Mouse (Mus musculus) neural tube, embryonic 12.5 days (tissue): ENCODE data around the gene Prdx3. TPM values are rescaled to one million over a fixed set of nuclear protein-coding genes. Genes with fewer than 3 reads are reported as not detected.

Experiments
- ATAC-seq: fragments of 200-750 bp; cut with Nextera tagmentation; 2 replicates; pipeline ENCODE4 v1.8.0; 2017; ENCODE audit warnings: low read depth, mild to moderate bottlenecking, moderate TSS enrichment, moderate library complexity; ENCODE audit not compliant: low FRiP score
- H3K27ac ChIP-seq: fragments of 300-500 bp; sonication (generic); 2 replicates; pipeline ENCODE4 v1.5.1; 2016
- H3K27me3 ChIP-seq: fragments of 300-500 bp; sonication (generic); replicated peaks from 2 replicates; pipeline ENCODE4 v1.6.1; 2016; ENCODE audit warnings: mild to moderate bottlenecking
- H3K36me3 ChIP-seq: fragments of 300-500 bp; sonication (generic); 2 replicates; pipeline ENCODE4 v1.6.1; 2016; ENCODE audit warnings: mild to moderate bottlenecking
- H3K4me1 ChIP-seq: fragments of 300-500 bp; sonication (generic); 2 replicates; pipeline ENCODE4 v1.6.1; 2016
- H3K4me2 ChIP-seq: fragments of 300-500 bp; sonication (generic); replicated peaks from 2 replicates; pipeline ENCODE4 v1.6.1; 2016; ENCODE audit warnings: mild to moderate bottlenecking
- H3K4me3 ChIP-seq: fragments of 300-500 bp; sonication (generic); 2 replicates; pipeline ENCODE4 v1.5.1; 2016
- H3K9ac ChIP-seq: fragments of 300-500 bp; sonication (generic); 2 replicates; pipeline ENCODE4 v1.6.1; 2016; ENCODE audit warnings: mild to moderate bottlenecking
- H3K9me3 ChIP-seq: fragments of 300-500 bp; sonication (generic); 2 replicates; pipeline ENCODE4 v1.6.1; 2016; ENCODE audit warnings: mild to moderate bottlenecking
- WGBS: fragments of 180-500 bp; shearing (Covaris S2); methylation state at CpG from one replicate; pipeline ENCODE4 v1.1.7; 2016; 5-methylcytosine and 5-hydroxymethylcytosine counted together
- polyA plus RNA-seq: library from polyadenylated mRNA; unstranded; fragments of >200 nt; fragmentation: Nextera tagmentation; extraction: Ambion mirVana; gene quantifications from 2 replicates; pipeline ENCODE4 v1.2.1, GENCODE M21; 2016

The Prdx3 gene
- polyA plus RNA-seq, 1 experiment from 2014 or later = 102 TPM

DNA sequence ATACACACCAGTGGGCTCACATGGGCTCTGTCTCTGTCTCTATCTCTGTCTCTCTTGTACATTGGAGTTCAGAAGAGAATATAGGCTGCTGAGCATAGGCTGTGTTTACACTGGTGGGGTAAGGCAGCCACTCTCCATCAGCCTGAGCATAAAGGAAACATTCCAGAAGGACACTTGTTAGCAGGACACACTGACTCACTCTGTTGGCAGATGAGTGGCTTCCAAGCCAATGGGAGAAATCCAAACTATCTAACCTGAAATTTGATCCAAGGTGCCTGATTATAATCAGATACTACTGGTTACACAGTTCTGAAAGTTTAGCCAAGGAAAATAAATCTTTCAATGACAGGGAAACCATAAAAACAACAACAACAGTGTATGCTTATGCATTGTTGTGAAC, 28.6 kb downstream of the Prdx3 start:
- peaks cover 17% of the 10 kb centered on the region for H3K36me3 ChIP-seq
- H3K27ac ChIP-seq = no peak overlapping the region
- no peak for ATAC-seq
- no peak overlapping the region for H3K4me2 ChIP-seq
- H3K4me3 ChIP-seq = no peak overlapping the region
- no peaks in the 10 kb centered on the region for H3K9me3 ChIP-seq
- no peak overlapping the region for H3K9ac ChIP-seq
- H3K27me3 ChIP-seq = no peaks in the 10 kb centered on the region
- H3K4me1 ChIP-seq = no peaks in the 10 kb centered on the region

DNA sequence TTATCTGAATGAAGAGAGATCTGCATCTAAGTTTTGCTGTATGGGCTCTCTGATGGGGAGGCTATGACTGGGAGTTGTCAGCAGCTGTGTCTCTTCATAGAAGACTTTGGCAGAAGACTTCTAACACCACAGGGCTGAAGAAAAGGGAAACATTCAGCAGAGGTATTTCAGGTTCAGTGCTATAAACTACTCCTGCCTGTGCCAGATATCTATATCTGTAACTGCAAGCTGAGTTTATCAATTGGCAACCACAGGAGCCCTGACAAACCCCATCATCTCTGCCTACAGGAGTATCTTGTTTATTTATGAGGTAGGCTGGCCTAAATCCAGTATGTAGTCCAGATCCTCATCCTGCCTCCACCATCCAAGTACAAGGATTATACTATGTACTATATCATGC, 31.0 kb downstream of the Prdx3 start:
- Histone ChIP-seq H3K27ac (no peak overlapping the region), H3K4me2 (no peak overlapping the region), H3K27me3 (no peaks in the 10 kb centered on the region), H3K9me3 (no peaks in the 10 kb centered on the region), H3K9ac (no peak overlapping the region), H3K4me1 (no peaks in the 10 kb centered on the region), H3K36me3 (peaks cover 18% of the 10 kb centered on the region), H3K4me3 (no peak overlapping the region)
- ATAC-seq = no peak

DNA sequence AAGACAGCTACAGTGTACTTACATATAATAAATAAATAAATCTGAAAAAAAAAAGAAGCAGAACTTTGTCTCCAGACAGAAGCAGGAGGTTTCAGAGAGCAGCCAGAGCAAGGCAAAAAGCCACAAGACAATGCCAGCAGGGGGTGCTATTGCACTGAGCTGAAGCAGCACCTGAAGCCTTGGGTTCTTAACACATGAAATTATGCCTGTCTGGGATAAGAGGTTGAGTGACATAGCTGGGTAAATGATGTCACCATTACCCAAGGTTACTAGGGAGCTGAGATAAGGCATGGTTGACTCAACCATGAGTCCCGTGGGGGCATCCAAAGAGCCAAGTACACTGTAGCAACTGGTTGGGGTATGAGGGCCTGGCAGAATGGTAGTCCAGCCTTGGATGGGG, 36.6 kb downstream of the Prdx3 start:
- Histone ChIP-seq H3K27me3 (no peaks in the 10 kb centered on the region), H3K4me2 (no peak overlapping the region), H3K9me3 (no peaks in the 10 kb centered on the region), H3K4me1 (no peaks in the 10 kb centered on the region), H3K27ac (no peak overlapping the region), H3K4me3 (no peak overlapping the region), H3K9ac (no peak overlapping the region), H3K36me3 (peaks cover 51% of the 10 kb centered on the region)
- WGBS = 94% methylated on average over 1 of the region's 1 CpGs
- ATAC-seq = no peak

DNA sequence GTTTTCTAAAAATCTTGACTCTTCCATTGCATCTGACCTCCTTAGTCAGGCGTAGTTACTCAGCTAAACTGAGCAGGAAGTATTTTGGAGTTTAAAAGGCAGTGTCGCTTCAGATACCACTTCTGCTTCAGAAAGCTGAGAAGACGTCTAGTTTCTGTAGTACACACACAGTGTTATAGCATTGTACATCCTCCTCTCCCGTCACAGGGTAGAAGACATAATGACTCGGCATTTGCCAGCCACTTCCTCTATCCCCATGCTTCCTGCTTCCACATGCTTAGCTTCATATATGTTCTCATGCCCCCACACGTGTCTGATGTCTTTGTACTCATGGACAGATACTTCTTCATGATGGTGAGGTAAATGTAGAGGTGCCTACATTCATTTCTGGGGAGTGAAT, 55.7 kb downstream of the Prdx3 start:
- Histone ChIP-seq H3K36me3 (peaks cover 49% of the 10 kb centered on the region), H3K27ac (no peak overlapping the region), H3K4me3 (no peak overlapping the region), H3K9ac (no peak overlapping the region), H3K9me3 (no peaks in the 10 kb centered on the region), H3K4me2 (no peak overlapping the region), H3K4me1 (no peaks in the 10 kb centered on the region), H3K27me3 (no peaks in the 10 kb centered on the region)
- WGBS = 93% methylated on average over 6 of the region's 6 CpGs
- ATAC-seq = no peak

Other genes starting within 250 kb of the Prdx3 start
- 7.7 and 8.5 TPM in 2 replicates for gene Nanos1, start 118.6 kb downstream of the Prdx3 start, polyA plus RNA-seq
- gene Eif3a, start 83.9 kb downstream of the Prdx3 start, polyA plus RNA-seq = 115 and 121 TPM in 2 replicates
- gene Fam45a, start 63.0 kb downstream of the Prdx3 start, polyA plus RNA-seq = 34.8 and 35.5 TPM in 2 replicates
- 14.2 and 15.0 TPM in 2 replicates for gene Sfxn4, start 13.1 kb downstream of the Prdx3 start, polyA plus RNA-seq
- gene Grk5, start 15.2 kb upstream of the Prdx3 start, polyA plus RNA-seq = 2.8 and 3.4 TPM in 2 replicates